Comparison of ENCODE assay signal across 22 mouse cellular contexts in the genomic region with DNA sequence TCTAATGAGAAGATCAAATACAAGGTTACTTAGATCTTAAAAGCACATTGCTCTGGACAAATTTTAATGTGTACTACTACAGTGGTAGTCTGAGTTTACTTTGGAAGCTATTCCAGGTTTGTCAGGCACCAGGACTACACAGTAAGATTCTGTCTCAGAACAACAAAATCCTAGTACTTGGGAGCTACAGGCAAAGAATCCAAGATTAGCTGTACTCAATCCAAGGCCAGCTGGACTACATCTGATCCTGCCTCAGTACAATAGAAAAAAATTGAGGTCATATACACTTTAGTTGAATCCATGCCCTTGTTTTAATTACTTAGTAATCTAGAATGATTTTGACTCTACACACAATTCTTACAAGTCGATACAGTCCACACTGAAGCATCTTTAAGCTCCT. TPM values are rescaled to one million over a fixed set of nuclear protein-coding genes. Genes with fewer than 3 reads are reported as not detected.
"Had no signal": no experiment of that assay in that cellular context is flagged by ENCODE, and none has a peak within 500 bp of the region (broad histone marks: within the 10 kb centered on the region; RNA-seq: fewer than 3 reads in every experiment).

No protein-coding gene starts in this region.

- DNase-seq: lung, adult 18-20 months; lung, embryonic 14.5 days; lung, postnatal 10 days; lung, postnatal 36 days; midbrain, embryonic 14.5 days; retina, postnatal 1 day; right cerebral cortex, adult 18-20 months; right cerebral cortex, postnatal 25 days; right cerebral cortex, postnatal 4 days; spleen, adult 18-20 months; thymus, adult 18-20 months; thymus, postnatal 14 days; thymus, postnatal 36 days had no signal

- H3K4me2 ChIP-seq: lung, embryonic 14.5 days; midbrain, embryonic 12.5 days; neural tube, embryonic 13.5 days; neural tube, embryonic 15.5 days had no signal

- H3K27me3 ChIP-seq: midbrain, embryonic 12.5 days; neural tube, embryonic 13.5 days; neural tube, embryonic 15.5 days had no signal

- H3K27ac ChIP-seq: midbrain, embryonic 10.5 days; midbrain, embryonic 12.5 days; neural tube, embryonic 13.5 days; neural tube, embryonic 15.5 days had no signal

- ATAC-seq: midbrain, embryonic 16.5 days had no signal

- H3K9me3 ChIP-seq: midbrain, embryonic 10.5 days; midbrain, embryonic 12.5 days; neural tube, embryonic 13.5 days; neural tube, embryonic 15.5 days had no signal

- H3K9ac ChIP-seq: lung, embryonic 14.5 days; midbrain, embryonic 12.5 days; neural tube, embryonic 13.5 days; neural tube, embryonic 15.5 days had no signal

- H3K4me3 ChIP-seq: midbrain, embryonic 10.5 days; midbrain, embryonic 12.5 days; myocyte; neural tube, embryonic 13.5 days; neural tube, embryonic 15.5 days had no signal

- H3K4me1 ChIP-seq: midbrain, embryonic 10.5 days; midbrain, embryonic 12.5 days; neural tube, embryonic 13.5 days; neural tube, embryonic 15.5 days had no signal

RNA-seq across cellular contexts. Expression of a gene that starts 50.5 kb away (rescaled TPM):
- total RNA-seq: megakaryocyte, adult 5-6 weeks; megakaryocyte-erythroid progenitor cell, adult 5-6 weeks had no signal
- polyA plus RNA-seq: midbrain, embryonic 10.5 days; midbrain, embryonic 12.5 days; midbrain, embryonic 14.5 days; midbrain, embryonic 16.5 days; myocyte; neural tube, embryonic 11.5 days; neural tube, embryonic 13.5 days; neural tube, embryonic 15.5 days had no signal
